Mouse (Mus musculus) cortical plate, adult 2 months (tissue): ENCODE data around the gene Sh3yl1. TPM values are rescaled to one million over a fixed set of nuclear protein-coding genes. Genes with fewer than 3 reads are reported as not detected.

Source experiments
- H3K27ac ChIP-seq: fragments of 200-500 bp; 2 replicates; pipeline ENCODE4 v1.5.1; 2012; ENCODE audit warnings: low read length, control low read depth, inconsistent platforms; ENCODE audit not compliant: insufficient read depth
- H3K4me1 ChIP-seq: fragments of 200-500 bp; 2 replicates; pipeline ENCODE4 v1.6.1; 2011; ENCODE audit warnings: low read length; ENCODE audit not compliant: control insufficient read depth, insufficient read depth
- H3K4me3 ChIP-seq: fragments of 200-500 bp; 2 replicates; pipeline ENCODE4 v1.5.1; 2011; ENCODE audit warnings: mild to moderate bottlenecking, low read length, control low read depth; ENCODE audit not compliant: insufficient read depth
- CTCF ChIP-seq: fragments of 200-500 bp; IDR thresholded peaks from 2 replicates; pipeline ENCODE4 v1.5.1; 2011; ENCODE audit warnings: mild to moderate bottlenecking, control low read depth, low read length; ENCODE audit not compliant: insufficient read depth; ENCODE audit errors: extremely low read depth
- POLR2A ChIP-seq: fragments of 200-500 bp; IDR thresholded peaks from 2 replicates; pipeline ENCODE4 v1.6.1; 2011; ENCODE audit warnings: mild to moderate bottlenecking, low read length, control low read depth; ENCODE audit not compliant: insufficient read depth; ENCODE audit errors: extremely low read depth
- polyA plus RNA-seq: library from polyadenylated mRNA; depleted of rRNA; stranded (reverse); fragments of >200 nt; gene quantifications from 2 replicates; pipeline ENCODE4 v1.2.3, GENCODE M21; 2012; rRNA removed

Gene Sh3yl1
- 8.7 and 9.3 TPM in 2 replicates for polyA plus RNA-seq

- Histone ChIP-seq H3K4me1 (peaks cover 6% of the 10 kb centered on the region), H3K4me3 (peak within 1 kb of the TSS; percentile 83), H3K27ac (no peak within 1 kb of the TSS)
- TF ChIP-seq CTCF (no peak), POLR2A (peak; percentile 82)
These were observed at the start of gene Sh3yl1, which contains the start of gene Acp1 for GRCm38 (mm10) chr12:30911261-30912047. Sh3yl1 (plus strand) TSS chr12:30911668. Acp1 (minus strand) TSS chr12:30911589.

GRCm38 (mm10) chr12:30864347-30864746 lies 47.1 kb upstream of the Sh3yl1 start:
- no peak overlapping the region for H3K4me3 ChIP-seq
- no peaks in the 10 kb centered on the region for H3K4me1 ChIP-seq
- TF ChIP-seq POLR2A (no peak), CTCF (no peak)
- no peak overlapping the region for H3K27ac ChIP-seq

DNA sequence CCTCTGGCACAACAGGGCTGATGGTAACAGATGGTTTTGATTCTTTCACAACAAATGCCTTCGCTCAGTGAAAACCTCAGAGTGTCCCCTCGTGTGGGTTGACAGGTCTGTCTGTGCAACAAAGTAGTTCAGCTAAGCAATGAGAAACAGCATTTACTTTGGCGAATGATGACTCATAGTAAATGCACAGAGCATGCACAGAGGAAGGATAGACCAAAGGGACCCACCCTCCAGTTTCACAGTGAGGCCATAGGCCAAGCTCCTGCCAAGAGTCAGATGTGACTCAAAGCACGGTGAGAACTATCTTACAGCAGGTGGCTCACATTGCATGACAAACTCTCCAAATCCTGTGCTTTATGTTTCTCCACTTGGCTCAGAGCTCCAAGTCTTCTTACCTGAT lies 45.7 kb upstream of the Sh3yl1 start:
- Histone ChIP-seq H3K27ac (no peak overlapping the region), H3K4me1 (no peaks in the 10 kb centered on the region), H3K4me3 (no peak overlapping the region)
- TF ChIP-seq CTCF = no peak
- TF ChIP-seq POLR2A = no peak

- TF ChIP-seq CTCF (no peak), POLR2A (no peak)
- H3K27ac ChIP-seq = no peak overlapping the region
- no peak overlapping the region for H3K4me3 ChIP-seq
- H3K4me1 ChIP-seq = no peaks in the 10 kb centered on the region
These were observed 32.0 kb upstream of the Sh3yl1 start for GRCm38 (mm10) chr12:30879447-30879846.

DNA sequence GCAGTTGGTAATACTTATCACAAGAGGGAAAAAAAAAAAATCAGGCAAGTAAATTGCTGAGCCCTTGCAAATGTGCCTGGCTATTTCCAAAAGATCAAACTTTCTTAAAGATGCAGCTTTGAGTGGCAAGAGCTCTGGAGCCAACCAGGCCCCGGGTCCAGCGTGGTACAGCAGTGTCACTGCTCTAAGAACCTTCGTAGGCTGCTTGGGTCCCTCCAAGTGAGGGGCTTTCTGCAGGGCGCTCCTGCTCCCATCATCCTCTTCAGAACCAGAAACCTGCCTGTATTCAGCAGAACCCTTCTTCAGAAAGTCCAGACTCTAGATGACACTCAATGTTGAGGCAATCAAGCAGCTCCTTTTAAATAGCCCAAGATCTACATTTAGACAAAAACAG lies 27.9 kb upstream of the Sh3yl1 start:
- peak overlapping the region; percentile 38 for H3K4me3 ChIP-seq
- H3K27ac ChIP-seq = no peak overlapping the region
- H3K4me1 ChIP-seq = no peaks in the 10 kb centered on the region
- TF ChIP-seq POLR2A (no peak), CTCF (no peak)

GRCm38 (mm10) chr12:30883986-30884621 lies 27.4 kb upstream of the Sh3yl1 start, which contains the start of gene Alkal2:
Alkal2 (plus strand) TSS chr12:30884322.
- no peak for TF ChIP-seq CTCF
- no peak for TF ChIP-seq POLR2A

DNA sequence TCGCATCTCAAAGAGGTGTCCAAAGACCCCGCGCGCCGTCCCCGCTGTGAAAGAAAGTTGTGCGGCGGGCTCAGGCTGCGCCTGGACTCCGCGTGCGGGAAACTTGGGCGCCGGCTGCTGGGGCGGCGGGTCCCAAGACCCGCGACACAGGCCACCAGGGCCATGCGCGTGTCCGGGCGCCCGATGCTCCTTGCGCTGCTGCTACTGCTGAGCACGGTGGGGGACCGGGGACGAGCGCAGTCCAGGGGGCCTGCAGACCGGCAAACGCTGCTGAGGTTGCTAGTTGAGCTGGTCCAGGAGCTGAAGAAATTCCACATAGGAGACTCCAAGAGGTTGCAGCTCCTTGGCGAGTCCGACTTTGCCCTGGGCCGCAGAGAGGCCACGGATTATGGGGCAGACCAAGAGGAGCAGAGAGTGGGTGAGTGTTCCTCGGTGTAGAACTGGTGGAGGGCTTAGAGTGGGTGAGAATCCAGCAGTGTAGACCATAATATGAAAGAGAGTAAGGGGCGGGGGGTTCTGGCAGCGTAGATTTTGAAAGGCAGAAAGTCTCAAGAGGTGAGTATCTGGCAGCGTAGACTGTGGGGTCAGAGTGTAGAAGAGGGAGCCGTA lies 26.7 kb upstream of the Sh3yl1 start:
- H3K4me3 ChIP-seq = peak overlapping the region; percentile 38
- TF ChIP-seq CTCF = no peak
- TF ChIP-seq POLR2A = no peak
- no peak overlapping the region for H3K27ac ChIP-seq

More at GRCm38 (mm10) chr12:30883986-30884621, 27.4 kb upstream of the Sh3yl1 start, which contains the start of gene Alkal2:
- H3K4me3 ChIP-seq = peak within 1 kb of the TSS; percentile 38
- H3K27ac ChIP-seq = no peak within 1 kb of the TSS
- no peaks in the 10 kb centered on the region for H3K4me1 ChIP-seq

DNA sequence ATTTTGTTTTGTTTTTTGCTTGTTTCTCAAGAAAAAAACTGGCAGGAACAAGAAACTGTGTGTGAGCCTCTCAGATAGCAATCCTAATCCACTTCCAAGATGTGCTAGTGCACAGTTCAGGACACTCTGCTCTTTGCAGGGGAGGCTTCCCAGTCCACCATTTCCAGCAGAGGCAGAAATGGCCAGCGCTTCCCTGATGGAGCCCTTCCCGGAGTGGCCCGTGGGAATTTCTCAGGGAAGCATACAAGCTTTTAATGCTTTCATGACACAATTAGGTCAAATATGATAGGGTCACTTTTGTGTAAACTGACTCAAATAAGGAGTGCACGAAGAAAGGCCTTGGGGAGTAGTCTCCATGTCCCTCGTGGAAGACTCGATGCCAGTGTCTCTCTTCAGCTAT lies 25.6 kb upstream of the Sh3yl1 start:
- H3K4me1 ChIP-seq = no peaks in the 10 kb centered on the region

More for the DNA sequence above, 26.7 kb upstream of the Sh3yl1 start:
- no peaks in the 10 kb centered on the region for H3K4me1 ChIP-seq

DNA sequence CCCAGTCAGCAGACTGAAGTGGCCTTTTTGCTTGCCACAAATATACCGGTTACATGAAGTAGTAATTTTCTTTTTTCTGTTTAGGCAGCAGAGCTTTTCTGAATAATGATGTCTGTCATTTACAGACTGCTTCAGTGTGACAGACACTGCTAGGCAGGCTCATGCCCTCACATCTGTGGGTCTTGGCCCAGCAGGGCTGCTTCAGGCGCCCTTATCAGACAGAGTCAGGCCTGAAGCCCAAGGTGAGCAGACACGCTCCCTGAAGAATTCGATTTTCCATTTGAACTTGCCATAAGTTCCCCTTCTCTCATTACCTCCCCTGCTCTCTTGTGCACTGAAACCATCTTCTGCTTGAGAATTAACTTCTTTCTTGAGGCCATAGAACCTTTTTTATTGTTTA lies 23.5 kb upstream of the Sh3yl1 start:
- H3K4me3 ChIP-seq = no peak overlapping the region
- H3K4me1 ChIP-seq = no peaks in the 10 kb centered on the region
- TF ChIP-seq CTCF (no peak), POLR2A (no peak)
- H3K27ac ChIP-seq = no peak overlapping the region

More for the DNA sequence above, 25.6 kb upstream of the Sh3yl1 start:
- TF ChIP-seq CTCF = no peak
- TF ChIP-seq POLR2A = no peak
- Histone ChIP-seq H3K27ac (no peak overlapping the region), H3K4me3 (no peak overlapping the region)

GRCm38 (mm10) chr12:30890067-30890466 lies 21.4 kb upstream of the Sh3yl1 start:
- H3K4me3 ChIP-seq = no peak overlapping the region
- TF ChIP-seq CTCF (peak; percentile 76), POLR2A (no peak)
- H3K4me1 ChIP-seq = no peaks in the 10 kb centered on the region
- no peak overlapping the region for H3K27ac ChIP-seq
